Mouse (Mus musculus): ENCODE measurements around the gene Wdr64. TPM values are rescaled to one million over a fixed set of nuclear protein-coding genes. Genes with fewer than 3 reads are reported as not detected.

Wdr64 gene
- total RNA-seq, 2 experiments from 2014 or later, result not detected

DNA sequence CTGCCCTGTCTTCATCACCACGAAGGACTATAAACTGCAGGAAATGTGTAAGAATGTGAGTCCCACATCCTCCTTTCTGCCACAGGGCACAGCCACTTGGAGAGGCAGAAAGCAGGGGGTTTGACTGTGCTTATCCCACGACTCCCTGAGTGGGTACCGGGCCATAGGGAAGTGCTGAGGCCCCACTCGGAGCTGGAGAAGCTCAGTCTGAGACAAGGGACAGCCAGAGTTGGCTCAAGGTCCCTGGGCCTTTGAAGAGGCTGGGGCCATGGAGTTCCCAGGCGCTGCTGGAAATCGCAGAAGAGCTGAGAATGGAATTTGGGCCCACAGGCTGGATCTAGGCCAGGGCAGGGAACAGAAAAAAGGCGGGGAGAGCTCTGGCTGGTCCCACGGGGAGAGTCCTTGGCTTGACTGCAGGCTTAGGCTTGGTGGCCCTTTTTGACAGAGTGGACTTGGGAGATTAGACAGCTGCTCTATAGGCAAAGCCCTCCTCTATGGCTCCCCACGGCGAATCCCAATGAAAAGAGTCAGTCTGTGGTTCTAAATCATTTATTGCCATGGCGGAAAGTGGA lies 14.0 kb downstream of the Wdr64 start:
- 0 out of 2 replicates have a peak, but pooled peaks have one; percentile 5 for ATAC-seq (replicated peaks; ENCODE audit: poor library complexity, severe bottlenecking)

DNA sequence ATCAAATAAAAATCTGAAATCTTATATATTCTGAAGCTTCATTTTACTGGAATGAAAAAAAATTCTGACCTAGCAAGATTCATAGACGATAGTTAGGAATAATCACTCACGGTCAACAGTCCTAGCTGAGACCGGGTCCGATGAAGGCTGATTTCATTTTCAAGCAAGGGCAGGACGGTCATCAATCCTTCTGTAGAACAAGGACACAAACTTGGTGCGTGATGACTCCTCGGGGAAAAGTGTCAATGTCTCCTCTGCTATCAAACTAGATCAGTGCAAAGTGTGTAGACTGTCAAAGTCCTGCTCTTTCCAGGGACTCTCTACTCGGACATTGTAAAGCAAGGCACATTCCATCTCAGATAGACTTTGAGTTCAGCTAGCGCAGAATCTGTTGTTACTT lies 18.4 kb downstream of the Wdr64 start:
- no peak for ATAC-seq (replicated peaks; ENCODE audit: poor library complexity, severe bottlenecking)

DNA sequence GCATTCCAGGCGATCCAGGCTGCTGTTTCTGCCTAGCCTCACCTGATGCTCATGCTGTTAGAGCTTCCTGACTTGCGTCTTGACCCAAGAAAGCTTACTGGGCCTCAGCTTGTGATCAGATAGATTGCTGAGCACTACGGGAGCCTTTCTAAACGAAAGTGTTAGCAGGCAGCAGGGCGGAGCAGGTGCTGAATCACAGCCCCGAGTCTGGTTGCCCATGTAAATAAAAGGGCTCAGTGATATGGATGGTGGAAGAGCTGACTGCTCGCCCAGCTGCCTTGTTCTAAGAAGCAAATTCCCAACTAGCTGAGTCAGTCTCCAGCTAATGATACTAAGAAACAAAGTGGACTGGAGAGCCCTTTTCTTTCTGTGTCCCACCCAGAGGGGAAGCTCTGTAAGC lies 27.4 kb downstream of the Wdr64 start:
- no peak for ATAC-seq (replicated peaks; ENCODE audit: poor library complexity, severe bottlenecking)

DNA sequence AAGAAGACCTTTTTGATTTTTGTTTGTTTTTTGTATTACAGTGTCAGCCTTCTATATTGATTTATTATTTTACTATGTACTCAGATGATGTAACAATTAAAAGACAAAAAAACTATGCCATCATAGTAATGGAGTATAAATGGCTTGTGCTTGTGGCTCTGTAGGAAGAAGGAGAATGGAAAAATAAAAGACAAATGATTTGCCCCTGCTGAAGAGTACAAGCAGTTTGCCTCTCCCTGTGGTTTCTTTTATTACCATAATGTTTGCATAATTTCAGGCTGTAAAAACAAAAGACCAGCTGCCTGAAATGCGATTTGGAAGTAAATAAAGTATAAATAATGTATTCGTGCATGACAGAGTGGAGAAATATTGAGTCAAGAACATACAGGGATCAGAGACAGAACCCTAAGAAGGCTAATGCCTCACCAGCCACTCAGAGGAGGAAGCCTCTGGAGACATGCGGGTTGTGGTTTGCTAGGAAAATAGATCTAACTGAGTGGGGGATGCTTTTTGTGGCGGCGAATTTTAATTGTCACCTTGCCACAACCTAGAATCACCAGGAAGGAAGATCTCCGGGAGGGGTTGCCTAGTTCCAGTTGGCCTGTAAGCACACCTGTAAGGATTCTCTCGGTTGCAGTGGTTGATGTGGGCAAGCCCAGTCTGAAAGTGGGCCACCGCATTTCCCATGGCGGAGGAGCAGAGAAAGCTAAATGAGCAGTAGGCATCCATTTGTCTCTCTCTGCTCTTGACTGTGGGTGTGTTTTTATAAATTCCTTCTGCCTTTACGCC lies 56.4 kb downstream of the Wdr64 start:
- no peak for ATAC-seq (replicated peaks; ENCODE audit: poor library complexity, severe bottlenecking)

DNA sequence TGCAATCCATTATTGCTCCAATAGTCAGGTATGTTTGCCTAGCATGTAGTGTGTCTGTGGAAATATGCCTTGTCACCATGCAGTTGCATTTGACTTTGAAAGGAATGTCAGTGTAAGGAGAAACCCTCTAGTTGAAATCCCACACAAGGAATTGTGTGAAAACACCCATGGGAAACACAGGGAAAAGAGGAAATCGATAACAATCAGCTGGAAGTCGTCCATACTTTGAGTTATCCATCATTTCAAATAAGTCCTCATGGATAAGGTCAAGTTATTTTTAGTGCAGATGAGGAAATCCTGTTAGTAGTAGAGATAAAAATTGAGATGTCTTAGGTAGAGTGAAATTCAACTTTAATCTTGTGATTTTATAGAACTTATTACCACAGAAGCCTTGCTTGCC lies 96.3 kb downstream of the Wdr64 start:
- no peak for ATAC-seq (replicated peaks; ENCODE audit: poor library complexity, severe bottlenecking)

DNA sequence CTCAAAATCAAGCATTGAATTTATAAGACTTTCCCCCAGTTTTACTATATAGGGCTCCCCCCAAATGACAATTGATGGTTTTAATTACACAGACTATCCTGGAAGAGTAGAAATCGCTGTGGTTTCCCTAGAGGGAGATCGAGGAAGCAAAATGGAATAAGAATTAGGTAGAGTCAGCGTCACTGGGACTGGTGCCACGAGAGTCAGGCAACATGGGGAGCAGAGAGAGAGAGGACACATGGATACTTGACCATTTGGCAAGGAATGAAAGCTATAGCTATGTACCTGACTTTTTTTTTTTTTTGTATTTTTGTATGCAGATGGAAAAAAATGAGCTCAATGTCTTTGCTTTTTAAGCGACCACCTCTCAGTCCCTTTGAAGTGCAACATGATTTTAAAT lies 110.0 kb downstream of the Wdr64 start:
- ATAC-seq (replicated peaks; ENCODE audit: poor library complexity, severe bottlenecking), result no peak

DNA sequence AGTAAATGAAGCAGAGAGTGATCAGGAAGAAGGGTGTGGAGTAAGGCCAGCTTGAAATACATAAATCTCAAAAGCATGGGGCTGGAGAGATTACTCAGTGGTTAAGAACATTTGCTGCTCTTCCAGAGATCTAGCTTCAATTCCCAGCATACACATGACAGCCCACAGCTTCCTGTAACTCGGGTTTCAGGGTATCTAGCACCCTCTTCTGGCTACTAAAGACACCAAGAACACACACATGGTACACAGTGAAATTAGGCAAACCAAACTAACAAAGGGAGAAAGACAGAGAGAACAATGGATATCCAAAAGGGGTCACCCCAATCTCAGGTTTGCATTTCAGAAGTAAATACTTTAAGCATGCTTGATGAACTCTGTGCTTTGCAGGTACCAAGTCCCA lies 113.2 kb downstream of the Wdr64 start:
- ATAC-seq (replicated peaks; ENCODE audit: poor library complexity, severe bottlenecking), result no peak

DNA sequence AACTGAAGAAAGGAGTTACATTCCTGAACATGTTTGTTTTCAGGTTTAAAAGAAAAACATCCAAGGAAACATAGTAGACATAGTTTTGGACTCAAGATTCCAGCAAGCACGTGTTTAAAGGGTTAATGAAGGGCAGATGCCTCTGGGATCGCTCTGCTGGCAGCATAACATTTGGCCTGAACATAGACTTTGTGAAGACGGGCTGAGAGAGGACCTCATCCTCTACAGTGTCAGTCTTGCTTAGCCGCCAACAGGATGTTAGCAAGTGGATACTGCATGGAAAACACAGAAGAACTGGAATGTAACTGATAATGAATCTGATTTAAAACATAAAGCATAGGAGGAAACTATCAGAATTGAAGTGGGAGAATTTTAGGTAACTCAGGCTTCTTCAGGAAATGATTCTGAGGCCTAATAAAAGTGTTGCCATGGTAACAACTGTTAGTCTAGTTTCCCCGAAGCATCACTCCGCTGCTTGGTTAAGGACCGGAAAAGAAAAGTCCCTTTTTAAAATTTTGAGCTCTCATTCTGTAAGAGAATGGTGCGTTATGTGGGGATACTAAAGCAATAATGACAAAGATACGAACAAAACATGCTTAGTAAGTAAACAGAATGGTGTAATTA lies 125.5 kb downstream of the Wdr64 start:
- ATAC-seq (replicated peaks; ENCODE audit: poor library complexity, severe bottlenecking), result no peak

DNA sequence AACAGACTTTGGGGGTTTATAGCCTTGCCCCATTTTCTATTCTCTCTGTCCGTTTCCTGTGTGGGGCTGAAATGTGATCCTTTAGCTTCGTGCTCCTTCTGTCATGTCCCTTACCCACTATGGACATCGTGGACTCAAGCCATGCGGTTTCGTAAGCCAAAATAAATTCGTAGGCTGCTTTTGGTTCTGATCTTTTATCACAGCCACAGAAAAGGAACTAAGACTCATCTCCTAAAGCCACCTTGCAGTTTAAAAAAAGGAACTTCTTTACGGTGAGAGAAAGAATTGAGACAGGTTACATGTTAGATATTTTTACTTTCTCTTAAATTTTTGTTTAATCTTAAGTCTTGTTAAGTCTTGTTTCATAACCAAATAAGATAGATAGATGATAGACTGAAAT lies 130.1 kb downstream of the Wdr64 start:
- ATAC-seq (replicated peaks; ENCODE audit: poor library complexity, severe bottlenecking), result no peak

DNA sequence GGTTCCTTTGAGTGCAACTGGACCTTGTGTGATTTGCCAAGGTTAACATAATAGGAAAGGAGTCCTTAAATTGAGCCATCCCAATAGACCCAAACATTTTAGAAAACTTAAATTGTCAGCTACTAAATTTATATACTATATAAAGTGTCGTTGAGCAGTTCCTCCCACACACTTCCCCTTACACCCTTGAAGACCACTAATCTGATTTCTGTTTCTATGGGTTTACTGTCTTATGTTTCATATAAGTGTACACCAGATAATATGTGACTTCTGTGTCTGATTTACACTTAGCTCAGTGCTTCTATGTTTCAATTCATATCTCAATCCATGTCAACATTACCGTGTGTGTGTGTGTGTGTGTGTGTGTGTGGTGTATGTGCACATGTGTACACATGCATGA lies 130.8 kb downstream of the Wdr64 start:
- ATAC-seq (replicated peaks; ENCODE audit: poor library complexity, severe bottlenecking), result no peak

DNA sequence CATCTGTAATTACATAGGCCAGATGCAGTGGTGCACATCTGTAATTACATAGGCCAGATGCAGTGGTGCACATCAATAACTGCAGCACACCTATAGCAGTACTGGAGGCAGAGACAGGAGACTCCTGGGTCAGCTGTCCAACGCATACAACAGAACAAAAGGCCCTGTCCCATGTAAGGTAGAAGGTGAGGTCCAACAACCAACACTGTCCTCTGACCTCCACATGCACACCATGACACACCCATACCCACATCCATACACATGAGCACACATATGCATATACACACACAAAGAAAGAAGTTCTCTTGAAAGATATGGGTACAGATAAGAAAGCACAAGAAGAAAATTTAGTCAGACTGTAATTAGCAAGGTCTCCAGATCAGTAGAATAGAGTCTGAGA lies 157.1 kb downstream of the Wdr64 start:
- no peak for ATAC-seq (replicated peaks; ENCODE audit: poor library complexity, severe bottlenecking)

Other genes with a start within 250 kb of the Wdr64 start
- not detected in 2 replicates for gene Rgs7, start 206.1 kb upstream of the Wdr64 start, total RNA-seq (2014; fragmentation: Nextera tagmentation)
- not detected in 2 replicates for gene Rgs7, start 206.1 kb upstream of the Wdr64 start, total RNA-seq (2017)
- gene Kmo, start 78.2 kb upstream of the Wdr64 start, total RNA-seq (2014; fragmentation: Nextera tagmentation), result 3.9 and 9.0 TPM in 2 replicates
- 2.5 and 7.7 TPM in 2 replicates for gene Kmo, start 78.2 kb upstream of the Wdr64 start, total RNA-seq (2017)
- 89.5 and 119 TPM in 2 replicates for gene Fh1, start 73.0 kb upstream of the Wdr64 start, total RNA-seq (2014; fragmentation: Nextera tagmentation)
- 154 and 156 TPM in 2 replicates for gene Fh1, start 73.0 kb upstream of the Wdr64 start, total RNA-seq (2017)
- gene Opn3, start 5.8 kb upstream of the Wdr64 start, total RNA-seq (2014; fragmentation: Nextera tagmentation), result 0.13 and 1.3 TPM in 2 replicates
- gene Opn3, start 5.8 kb upstream of the Wdr64 start, total RNA-seq (2017), result 0.39 and 0.82 TPM in 2 replicates
- 8.9 and 13.5 TPM in 2 replicates for gene Chml, start 5.7 kb upstream of the Wdr64 start, total RNA-seq (2014; fragmentation: Nextera tagmentation)
- 13.8 and 14.5 TPM in 2 replicates for gene Chml, start 5.7 kb upstream of the Wdr64 start, total RNA-seq (2017)
- 37.9 and 88.1 TPM in 2 replicates for gene Exo1, start 182.0 kb downstream of the Wdr64 start, total RNA-seq (2014; fragmentation: Nextera tagmentation)
- 44.5 and 56.4 TPM in 2 replicates for gene Exo1, start 182.0 kb downstream of the Wdr64 start, total RNA-seq (2017)
- not detected in 2 replicates for gene Gm38100, start 221.7 kb downstream of the Wdr64 start, total RNA-seq (2014; fragmentation: Nextera tagmentation)
- not detected in 2 replicates for gene Gm38100, start 221.7 kb downstream of the Wdr64 start, total RNA-seq (2017)

Measured in granulocyte monocyte progenitor cell, adult 5-6 weeks (primary cell).